Mouse (Mus musculus) left cerebral cortex, postnatal 25 days (tissue): ENCODE measurements around the gene Dnajc13. TPM values are rescaled to one million over a fixed set of nuclear protein-coding genes. Genes with fewer than 3 reads are reported as not detected.

Experiments used
- DNase-seq, 2 experiments: peaks; one replicate each; pipeline ENCODE4 v3.0.0; 2022; ENCODE audit warnings: low spot score in 2 of 2, mixed read lengths in 1 of 2
- intact Hi-C: fragments of 180-260 bp; cut with DNase I; formaldehyde crosslinking; loops from one replicate; pipeline ENCODE4 v1.15.1; 2025
- total RNA-seq, 2 experiments: library from RNA; stranded (reverse); gene quantifications; 2 replicates each; pipeline ENCODE4 v1.2.3; 2021

Gene Dnajc13
- total RNA-seq, 2 experiments from 2014 or later = 64.2 to 68.5 TPM

DNA sequence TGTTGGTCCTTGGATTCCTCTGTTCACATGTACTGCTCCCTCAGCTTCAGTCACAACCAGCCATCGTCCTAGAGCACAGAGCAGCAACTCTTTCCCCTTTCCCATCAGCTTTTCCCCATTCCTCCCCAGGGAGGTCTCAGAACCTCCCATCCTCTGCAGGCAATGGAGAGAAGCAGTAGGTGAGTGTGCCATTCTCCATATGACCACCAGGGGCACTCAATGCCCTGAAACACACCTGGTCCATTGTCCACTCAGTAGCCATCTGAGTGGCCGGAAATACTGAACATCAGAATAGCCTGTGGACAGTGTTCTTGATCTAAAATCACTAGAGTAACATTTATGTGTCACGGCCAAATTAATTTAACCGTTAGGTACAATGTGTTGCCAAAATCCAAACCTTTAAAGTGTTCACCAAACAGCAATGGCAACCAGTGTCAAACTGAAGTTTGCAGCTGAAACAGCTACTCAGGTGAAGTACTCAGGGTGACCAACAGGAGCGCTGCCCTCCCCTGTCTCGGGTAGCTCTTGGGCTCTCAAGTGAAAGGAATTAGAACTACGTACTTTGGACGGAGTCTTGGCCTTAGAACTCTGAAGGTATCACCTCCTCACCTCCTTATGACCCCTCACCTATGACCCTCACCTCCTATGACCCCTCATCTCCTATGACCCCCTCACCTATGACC is 118.3 kb downstream of the Dnajc13 start:
- DNase-seq = no peak
- intact Hi-C loops = no loop called here

DNA sequence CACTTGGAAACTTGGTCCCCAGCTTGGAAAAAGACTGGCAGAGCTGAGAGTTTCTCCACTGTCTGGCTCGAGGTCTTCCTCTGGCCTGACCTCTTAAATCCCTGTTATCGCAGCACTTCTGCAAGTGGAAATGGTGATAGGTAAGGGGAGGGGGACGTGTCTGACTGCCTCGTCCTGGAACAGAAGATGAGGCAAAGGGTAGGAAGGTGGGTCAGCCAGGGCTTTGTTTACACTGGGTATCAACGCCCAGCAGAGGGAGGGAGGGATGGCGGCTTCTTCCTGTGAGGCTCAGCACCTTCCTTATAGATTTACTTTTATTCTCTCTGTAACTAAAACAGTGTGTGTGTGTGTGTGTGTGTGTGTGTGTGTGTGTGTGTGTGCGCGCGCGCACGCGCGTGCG is 119.9 kb downstream of the Dnajc13 start:
- intact Hi-C loops = no loop called here

DNA sequence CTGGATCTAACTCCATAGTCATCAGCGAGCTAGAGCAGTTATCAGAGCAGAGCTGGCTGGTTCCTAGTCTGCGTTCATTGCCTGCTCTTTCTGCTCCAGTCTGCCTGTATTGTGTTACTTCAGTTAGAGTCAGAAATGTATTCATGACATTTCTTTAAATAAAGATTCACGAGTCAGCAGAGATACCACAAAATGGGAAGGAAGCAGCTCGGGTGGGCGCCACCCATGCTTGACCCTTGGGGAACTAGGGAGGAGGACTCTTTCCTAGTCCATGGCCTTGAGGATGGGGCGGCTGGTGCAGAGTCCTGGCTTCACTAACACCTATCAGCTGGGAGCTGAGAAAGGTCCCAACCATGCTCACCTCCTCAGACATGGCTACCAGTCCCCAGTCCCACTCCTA is 122.4 kb downstream of the Dnajc13 start:
- intact Hi-C loops = no loop called here
- no peak for DNase-seq

More for the DNA sequence above, 119.9 kb downstream of the Dnajc13 start:
- no peak for DNase-seq

DNA sequence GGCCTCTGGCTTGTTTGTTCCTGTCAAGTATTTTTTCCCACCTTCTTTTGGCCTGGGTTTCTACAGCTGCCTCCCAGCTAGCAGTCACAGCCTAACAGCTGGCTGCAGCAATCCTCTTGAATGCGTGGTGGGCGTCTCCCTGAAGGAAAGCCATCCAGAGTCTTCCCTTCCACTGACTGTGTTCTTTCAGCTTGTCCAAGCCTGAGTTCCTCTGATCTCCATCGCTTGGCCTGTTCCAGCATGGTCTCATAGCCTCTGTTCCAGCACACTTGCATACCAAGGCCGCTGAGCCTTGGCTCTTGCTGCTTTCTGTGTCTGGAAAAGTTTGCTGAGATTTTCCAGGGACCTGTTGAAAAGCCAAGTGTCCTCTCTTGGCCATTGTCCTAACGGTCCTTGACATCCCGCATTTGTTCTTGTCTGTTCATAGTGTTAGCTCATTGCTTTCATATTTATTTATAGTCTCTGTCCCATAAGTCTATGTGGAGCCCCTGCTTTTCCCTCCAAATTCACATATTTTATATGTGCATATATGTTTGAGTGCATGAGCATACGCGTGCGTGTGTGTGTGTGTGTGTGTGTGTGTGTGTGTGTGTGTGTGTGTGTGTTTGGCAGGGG is 132.5 kb downstream of the Dnajc13 start:
- intact Hi-C loops = no loop called here
- DNase-seq = no peak

DNA sequence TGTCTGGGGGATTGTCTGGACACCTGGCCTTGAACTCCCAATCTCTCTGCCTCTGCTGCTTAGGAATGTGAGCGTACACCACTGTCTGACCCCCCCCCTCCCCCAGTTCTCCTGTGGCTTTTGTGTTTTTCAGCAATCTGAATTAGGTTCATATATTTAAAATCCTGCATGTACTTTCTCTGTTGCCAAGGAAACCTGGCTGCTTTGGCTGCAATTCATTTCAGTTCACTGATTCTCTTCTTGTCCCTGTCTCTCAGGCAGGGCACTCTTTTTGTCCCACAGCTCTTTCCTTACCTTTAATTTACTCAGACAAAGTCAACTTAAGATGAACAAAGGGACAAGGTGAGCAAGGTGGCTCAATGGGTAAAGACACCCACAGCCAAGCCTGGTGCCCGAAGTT is 134.6 kb downstream of the Dnajc13 start:
- intact Hi-C loops = no loop called here

DNA sequence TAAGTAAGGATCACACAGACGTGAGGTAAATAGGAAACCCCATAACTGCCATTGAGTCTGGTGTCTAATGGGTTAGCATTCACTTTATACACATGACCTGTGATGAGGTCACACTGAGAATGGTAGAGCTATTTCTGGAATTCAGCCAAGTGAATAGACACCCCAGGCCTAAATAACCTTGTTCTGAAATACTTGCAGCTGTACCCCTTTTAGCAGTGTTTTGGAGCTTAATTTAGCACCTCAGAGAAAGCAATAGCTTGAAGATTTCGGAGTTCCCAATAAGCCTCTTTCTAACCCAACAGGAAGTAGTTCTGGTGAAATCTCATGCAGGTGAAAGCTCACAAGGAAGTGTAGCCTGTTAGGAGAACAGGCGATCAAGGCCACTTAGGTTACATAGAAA is 135.9 kb downstream of the Dnajc13 start, which contains the start of gene Ackr4:
Gene Ackr4 (minus strand): TSS at position 101 of the 400 bp plus-strand sequence.
- DNase-seq = no peak
- intact Hi-C loops = no loop called here

More for the DNA sequence above, 134.6 kb downstream of the Dnajc13 start:
- peak; percentile 45 to 81 for DNase-seq

DNA sequence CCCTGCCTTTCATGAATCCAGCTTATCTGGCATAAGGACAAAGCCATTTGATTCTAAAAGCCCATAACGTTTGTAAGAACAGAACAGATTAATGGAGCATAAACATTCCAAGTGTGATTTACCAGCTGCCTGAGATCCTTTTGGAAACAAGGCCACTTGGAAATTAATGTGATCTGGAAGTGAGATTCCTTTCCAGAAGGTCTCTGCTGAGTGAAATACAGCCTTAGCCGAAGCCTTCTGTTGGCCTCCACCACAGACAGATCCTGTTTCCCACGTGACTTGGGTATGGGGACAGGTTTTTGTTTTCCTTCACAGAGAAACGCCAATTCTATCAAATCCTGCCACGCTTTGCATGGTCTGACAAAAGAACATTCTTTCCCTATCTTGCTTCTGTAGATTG is 139.1 kb downstream of the Dnajc13 start:
- intact Hi-C loops = no loop called here
- no peak for DNase-seq

DNA sequence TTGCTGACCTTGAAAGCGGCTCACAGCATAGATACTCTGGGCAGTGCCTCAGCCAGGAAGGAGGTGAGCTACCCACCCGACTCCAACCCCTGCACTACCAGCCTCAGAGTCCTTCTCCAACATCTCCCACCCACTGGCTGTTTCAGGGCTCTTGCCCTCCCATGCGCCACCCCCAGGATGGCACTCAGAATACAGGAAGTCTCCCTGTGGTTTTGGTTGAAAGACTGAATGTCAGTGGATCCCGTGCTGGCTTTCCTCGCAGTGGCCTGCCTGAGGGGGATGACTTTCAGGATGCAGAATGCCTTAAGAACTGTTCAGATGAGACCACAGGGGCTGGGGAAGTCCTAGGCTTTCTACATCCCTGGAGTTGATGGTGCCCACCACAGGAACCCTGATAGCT is 139.6 kb downstream of the Dnajc13 start:
- no peak for DNase-seq
- intact Hi-C loops = no loop called here

DNA sequence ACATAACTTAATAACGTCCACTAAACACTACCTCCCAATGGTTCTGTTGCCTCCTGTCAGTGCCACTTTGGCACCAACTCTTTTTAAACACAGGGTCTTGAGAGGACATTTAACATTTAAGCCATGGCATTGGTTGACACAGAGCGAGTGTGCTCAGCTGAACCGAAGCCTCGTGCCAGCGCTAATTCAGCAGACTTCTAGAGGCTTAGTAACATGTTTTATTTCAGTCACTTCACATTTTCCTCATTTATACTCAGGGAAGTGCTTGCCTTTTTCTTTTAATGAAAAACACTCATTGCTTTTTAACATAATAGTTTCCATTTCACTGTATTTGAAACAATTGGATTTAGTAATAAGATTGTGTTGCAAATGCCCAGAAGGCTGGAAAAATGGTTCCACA is 153.6 kb downstream of the Dnajc13 start:
- intact Hi-C loops = no loop called here

DNA sequence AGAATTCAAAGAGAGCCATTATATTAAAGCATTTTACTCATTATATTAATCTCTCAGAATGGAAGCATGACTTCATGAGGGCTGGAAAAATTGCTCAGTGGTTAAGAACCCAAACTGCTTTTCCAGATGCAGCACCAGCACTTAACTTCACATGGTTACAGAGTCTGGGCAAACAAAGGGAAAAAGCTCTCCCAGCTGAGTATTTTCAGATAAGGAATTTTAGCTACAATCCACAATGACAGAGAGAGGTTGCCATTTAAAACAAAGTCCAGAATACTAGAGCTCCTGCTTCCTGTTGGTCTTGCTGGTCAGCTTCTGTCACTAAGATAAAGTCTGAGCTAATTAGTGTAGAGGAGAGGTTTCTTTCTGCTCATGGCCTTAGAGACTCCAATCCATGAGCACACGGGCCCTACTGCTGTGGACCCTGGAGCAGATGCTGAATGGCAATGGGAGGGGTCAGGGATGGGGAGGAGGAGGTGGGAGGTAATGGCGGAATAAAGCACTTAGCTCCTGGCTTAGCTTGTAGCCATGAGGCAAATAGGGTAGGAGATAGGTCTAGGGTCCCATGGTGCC is 154.1 kb downstream of the Dnajc13 start:
- no peak for DNase-seq
- intact Hi-C loops = no loop called here

More for the DNA sequence above, 153.6 kb downstream of the Dnajc13 start:
- DNase-seq = no peak

DNA sequence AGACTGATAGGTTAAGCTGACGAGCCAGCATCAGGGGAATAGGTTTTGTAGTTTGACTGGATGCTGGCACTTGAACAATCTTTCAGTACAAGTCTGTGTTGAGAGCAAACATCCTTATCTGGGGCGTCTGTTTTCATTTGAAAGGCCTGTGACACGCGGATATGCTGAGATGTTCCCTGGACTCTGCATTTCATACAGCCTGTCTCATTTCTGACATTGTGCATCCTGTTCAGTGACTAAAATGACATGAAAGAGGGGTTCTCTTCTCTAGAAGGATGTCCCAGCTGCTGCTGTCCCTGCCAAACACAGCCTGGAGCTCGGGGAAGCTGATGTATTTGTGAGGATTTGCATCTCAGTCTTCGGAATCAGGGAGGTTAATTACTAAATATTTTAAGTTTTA is 155.2 kb downstream of the Dnajc13 start:
- DNase-seq = no peak
- intact Hi-C loops = no loop called here

DNA sequence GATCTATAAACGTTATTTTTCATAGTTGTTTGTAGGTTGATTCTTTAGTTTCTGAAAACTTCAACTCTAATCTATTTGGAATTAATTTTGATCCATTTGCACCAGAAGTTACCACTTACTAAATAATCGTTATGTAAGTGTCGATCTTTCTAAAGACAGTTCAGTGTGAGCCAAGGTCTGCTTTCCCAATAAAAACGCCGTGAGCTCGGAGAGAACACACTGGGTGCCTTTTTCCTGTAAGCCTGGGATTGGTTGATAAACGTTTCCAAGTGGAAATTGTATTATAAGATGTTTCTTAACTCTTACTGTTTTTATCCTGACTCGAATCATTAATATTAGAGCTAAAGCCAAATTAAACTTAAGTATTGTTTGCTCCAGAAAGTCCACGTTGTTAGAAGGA is 155.8 kb downstream of the Dnajc13 start:
- no peak for DNase-seq
- intact Hi-C loops = no loop called here

DNA sequence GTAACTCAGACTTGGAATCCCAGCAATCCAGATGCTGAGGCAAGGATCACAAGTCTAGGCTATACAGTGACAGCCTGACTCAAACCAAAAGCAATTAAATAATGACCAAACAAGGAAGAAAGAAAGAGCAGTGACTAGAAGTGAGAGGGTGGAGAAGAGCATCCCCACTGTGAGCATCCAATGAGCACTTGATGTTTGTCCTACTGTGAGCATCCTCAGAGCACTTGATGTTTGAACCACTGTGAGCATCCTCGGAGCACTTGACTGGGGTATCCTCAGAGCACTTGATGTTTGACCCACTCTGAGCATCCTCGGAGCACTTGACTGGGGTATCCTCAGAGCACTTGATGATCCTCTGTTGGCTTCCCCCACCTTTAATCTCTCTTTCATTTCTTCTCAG is 157.7 kb downstream of the Dnajc13 start:
- DNase-seq = no peak
- intact Hi-C loops = no loop called here

DNA sequence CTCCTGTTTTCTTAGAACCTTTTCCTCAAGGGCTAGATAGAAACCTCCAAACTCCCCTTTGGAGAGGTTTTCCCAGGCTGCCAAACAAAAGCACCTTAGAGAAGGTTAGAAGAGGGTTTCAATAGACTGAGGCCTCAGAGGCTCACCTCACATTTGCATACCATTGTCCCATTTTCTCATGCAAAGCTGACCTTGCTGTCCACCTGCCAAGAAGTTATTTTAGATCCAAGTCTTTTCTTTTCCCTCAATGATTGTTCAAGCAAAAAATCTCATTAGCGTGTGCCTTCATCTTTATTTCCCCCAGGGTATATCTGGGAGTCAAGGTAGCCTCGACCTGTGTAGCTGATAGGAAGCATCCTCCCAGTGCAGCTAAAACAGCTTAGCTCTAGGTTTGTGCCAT is 159.8 kb downstream of the Dnajc13 start:
- DNase-seq = no peak
- intact Hi-C loops = no loop called here

DNA sequence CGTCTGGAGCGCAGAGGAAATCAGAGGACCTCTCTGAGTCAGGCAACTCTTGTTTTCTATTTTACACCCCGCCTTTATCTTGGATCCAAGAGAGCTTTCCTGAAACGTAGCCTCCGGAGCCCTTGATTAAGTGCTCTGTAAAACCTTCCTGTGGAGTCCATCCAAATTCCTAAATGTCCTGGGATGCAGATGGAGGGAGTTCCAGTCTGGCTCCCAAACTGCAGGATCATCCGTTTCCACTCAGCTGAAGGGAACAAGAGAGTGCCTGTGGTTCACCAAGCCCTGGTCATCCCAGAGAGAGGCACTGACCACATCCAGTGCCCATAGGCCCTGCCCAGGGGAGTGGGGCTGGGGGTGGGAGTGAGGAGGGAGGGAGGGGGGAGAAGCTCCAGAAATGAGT is 160.4 kb downstream of the Dnajc13 start:
- DNase-seq = no peak
- intact Hi-C loops = no loop called here

DNA sequence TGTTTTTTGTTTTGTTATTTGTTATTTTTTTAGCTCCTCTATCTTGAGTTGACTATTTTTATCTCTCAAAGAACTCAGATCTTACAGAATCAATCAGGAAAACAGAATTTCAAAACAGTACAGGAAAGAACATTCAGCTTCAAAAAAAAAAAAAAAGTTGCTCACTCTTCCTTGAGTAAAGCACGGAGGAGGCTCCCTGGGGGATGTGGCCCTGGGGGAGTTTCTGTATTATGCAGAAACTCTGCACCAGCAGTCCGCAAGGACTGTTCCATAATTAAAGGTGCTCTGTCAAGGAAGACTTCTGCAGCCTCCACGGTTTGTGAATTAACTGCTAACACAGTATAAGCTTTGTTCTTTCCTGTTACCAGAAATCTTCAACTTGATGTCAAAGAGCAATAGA is 161.3 kb downstream of the Dnajc13 start:
- intact Hi-C loops = no loop called here
- peak in 1 of 2 experiments; percentile 44 for DNase-seq

Other genes with a start within 250 kb of the Dnajc13 start
- not detected for gene Gm28305, start 222.3 kb downstream of the Dnajc13 start, total RNA-seq
- gene Uba5, start 199.8 kb downstream of the Dnajc13 start, total RNA-seq = 10 to 100 TPM; 39.8 to 42.0 TPM
- gene Acad11, start 199.6 kb downstream of the Dnajc13 start, total RNA-seq = 10 to 100 TPM; 19.6 to 23.8 TPM
- under 1 TPM; 0.21 TPM for gene Ackr4, start 136.0 kb downstream of the Dnajc13 start, total RNA-seq
- under 1 TPM; 0.14 to 0.16 TPM for gene Acpp, start 74.8 kb upstream of the Dnajc13 start, total RNA-seq